Mouse (Mus musculus) intestine, postnatal 0 days (tissue): ENCODE data around the gene Nphp4. TPM values are rescaled to one million over a fixed set of nuclear protein-coding genes. Genes with fewer than 3 reads are reported as not detected.

ENCODE experiments used
- ATAC-seq: fragments of 200-750 bp; cut with Nextera tagmentation; 2 replicates; pipeline ENCODE4 v1.8.0; 2017; ENCODE audit warnings: mild to moderate bottlenecking, moderate TSS enrichment, moderate library complexity
- H3K27ac ChIP-seq: fragments of 300-500 bp; sonication (generic); 2 replicates; pipeline ENCODE4 v1.5.1; 2014; ENCODE audit warnings: mild to moderate bottlenecking, low read depth, low read length, moderate library complexity
- H3K27me3 ChIP-seq: fragments of 300-500 bp; sonication (generic); replicated peaks from 2 replicates; pipeline ENCODE4 v1.6.1; 2014; ENCODE audit warnings: low read length, mixed read lengths; ENCODE audit not compliant: control insufficient read depth, insufficient read depth
- H3K36me3 ChIP-seq: fragments of 300-500 bp; sonication (generic); 2 replicates; pipeline ENCODE4 v1.6.1; 2014; ENCODE audit warnings: mild to moderate bottlenecking, moderate library complexity; ENCODE audit not compliant: control insufficient read depth, insufficient read depth
- H3K4me1 ChIP-seq: fragments of 300-500 bp; sonication (generic); replicated peaks from 2 replicates; pipeline ENCODE4 v1.6.1; 2014; ENCODE audit warnings: antibody characterized with exemption, low read length, mixed read lengths; ENCODE audit not compliant: control insufficient read depth, insufficient read depth
- H3K4me2 ChIP-seq: fragments of 300-500 bp; sonication (generic); replicated peaks from 2 replicates; pipeline ENCODE4 v1.6.1; 2014; ENCODE audit warnings: low read depth, mild to moderate bottlenecking, moderate library complexity
- H3K4me3 ChIP-seq: fragments of 300-500 bp; sonication (generic); 2 replicates; pipeline ENCODE4 v1.5.1; 2014; ENCODE audit warnings: low read depth, low read length
- H3K9ac ChIP-seq: fragments of 300-500 bp; sonication (generic); 2 replicates; pipeline ENCODE4 v1.6.1; 2014; ENCODE audit warnings: mild to moderate bottlenecking, low read depth, low read length
- H3K9me3 ChIP-seq: fragments of 300-500 bp; sonication (generic); 2 replicates; pipeline ENCODE4 v1.6.1; 2016; ENCODE audit warnings: mixed run types; ENCODE audit not compliant: control insufficient read depth
- CTCF ChIP-seq: sonication (generic); IDR thresholded peaks from 2 replicates; pipeline ENCODE4 v1.5.1; 2016; ENCODE audit warnings: low read depth, mild to moderate bottlenecking, control low read depth, antibody characterized with exemption, moderate library complexity
- WGBS: fragments of 180-500 bp; shearing (Covaris S2); extraction: QIAGEN DNeasy Blood & Tissue Kit; methylation state at CpG from one replicate; pipeline ENCODE4 v1.1.7; 2014; 5-methylcytosine and 5-hydroxymethylcytosine counted together
- polyA plus RNA-seq: library from polyadenylated mRNA; unstranded; fragments of >200 nt; fragmentation: Nextera tagmentation; extraction: Ambion mirVana; gene quantifications from 2 replicates; pipeline ENCODE4 v1.2.1, GENCODE M21; 2015

The Nphp4 gene
- polyA plus RNA-seq, 1 experiment from 2014 or later, result 0.47 TPM

- Histone ChIP-seq H3K4me2 (no peak overlapping the region), H3K27me3 (no peaks in the 10 kb centered on the region), H3K9me3 (no peaks in the 10 kb centered on the region), H3K4me1 (no peaks in the 10 kb centered on the region), H3K9ac (no peak overlapping the region), H3K36me3 (no peaks in the 10 kb centered on the region), H3K27ac (no peak overlapping the region), H3K4me3 (no peak overlapping the region)
- no peak for TF ChIP-seq CTCF
- WGBS, result 91% methylated on average over 12 of the region's 12 CpGs
- ATAC-seq, result no peak
These were observed 22.4 kb upstream of the Nphp4 start for GRCm38 (mm10) chr4:152454153-152454552.

- Histone ChIP-seq H3K4me1 (no peaks in the 10 kb centered on the region), H3K36me3 (no peaks in the 10 kb centered on the region), H3K27ac (no peak overlapping the region), H3K9ac (no peak overlapping the region), H3K4me2 (no peak overlapping the region), H3K9me3 (no peaks in the 10 kb centered on the region), H3K4me3 (no peak overlapping the region), H3K27me3 (no peaks in the 10 kb centered on the region)
- WGBS, result 79% methylated on average over 18 of the region's 18 CpGs
- TF ChIP-seq CTCF, result no peak
- no peak for ATAC-seq
These were observed 19.9 kb upstream of the Nphp4 start for GRCm38 (mm10) chr4:152456609-152457008.

GRCm38 (mm10) chr4:152457673-152458072, 18.8 kb upstream of the Nphp4 start:
- H3K4me1 ChIP-seq, result no peaks in the 10 kb centered on the region
- H3K9me3 ChIP-seq, result no peaks in the 10 kb centered on the region
- no peak overlapping the region for H3K9ac ChIP-seq
- WGBS, result 90% methylated on average over 4 of the region's 4 CpGs
- no peaks in the 10 kb centered on the region for H3K36me3 ChIP-seq
- TF ChIP-seq CTCF, result no peak
- H3K27me3 ChIP-seq, result no peaks in the 10 kb centered on the region
- H3K4me2 ChIP-seq, result no peak overlapping the region
- no peak overlapping the region for H3K4me3 ChIP-seq
- no peak overlapping the region for H3K27ac ChIP-seq
- ATAC-seq, result no peak

DNA sequence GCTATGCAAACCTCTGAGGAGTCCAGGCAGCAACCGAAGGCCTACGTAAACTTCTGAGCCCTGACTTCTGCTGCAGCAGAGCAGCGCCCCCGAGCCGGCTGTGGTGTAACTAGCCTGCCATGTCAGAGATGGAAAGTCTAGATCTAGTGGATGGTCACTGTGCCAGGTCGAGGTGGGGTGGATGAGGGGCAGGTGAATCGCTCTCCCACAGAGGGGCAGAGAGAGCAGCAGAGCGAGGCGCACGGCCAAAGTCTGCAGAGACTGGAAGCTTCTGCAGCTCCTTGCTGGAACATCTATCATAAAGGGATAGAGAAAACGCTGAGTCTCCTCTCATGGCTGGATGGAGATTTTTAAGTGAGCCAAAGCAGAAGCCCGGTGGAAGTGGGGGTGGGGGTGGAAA, 14.0 kb upstream of the Nphp4 start:
- Histone ChIP-seq H3K36me3 (no peaks in the 10 kb centered on the region), H3K4me2 (no peak overlapping the region), H3K4me3 (no peak overlapping the region), H3K4me1 (no peaks in the 10 kb centered on the region), H3K9ac (no peak overlapping the region), H3K9me3 (no peaks in the 10 kb centered on the region), H3K27me3 (no peaks in the 10 kb centered on the region), H3K27ac (no peak overlapping the region)
- ATAC-seq, result no peak
- no peak for TF ChIP-seq CTCF
- 74% methylated on average over 12 of the region's 12 CpGs for WGBS

GRCm38 (mm10) chr4:152463147-152463546, 13.4 kb upstream of the Nphp4 start:
- TF ChIP-seq CTCF, result no peak
- Histone ChIP-seq H3K9ac (no peak overlapping the region), H3K4me2 (no peak overlapping the region), H3K9me3 (no peaks in the 10 kb centered on the region), H3K27ac (no peak overlapping the region), H3K4me3 (no peak overlapping the region), H3K4me1 (no peaks in the 10 kb centered on the region), H3K27me3 (no peaks in the 10 kb centered on the region), H3K36me3 (no peaks in the 10 kb centered on the region)
- 85% methylated on average over 9 of the region's 9 CpGs for WGBS
- ATAC-seq, result no peak

GRCm38 (mm10) chr4:152465116-152465515, 11.4 kb upstream of the Nphp4 start:
- no peak for ATAC-seq
- no peak overlapping the region for H3K4me3 ChIP-seq
- no peak overlapping the region for H3K27ac ChIP-seq
- no peaks in the 10 kb centered on the region for H3K36me3 ChIP-seq
- H3K27me3 ChIP-seq, result no peaks in the 10 kb centered on the region
- H3K4me1 ChIP-seq, result no peaks in the 10 kb centered on the region
- TF ChIP-seq CTCF, result no peak
- 41% methylated on average over 8 of the region's 8 CpGs for WGBS
- no peak overlapping the region for H3K9ac ChIP-seq
- no peaks in the 10 kb centered on the region for H3K9me3 ChIP-seq
- no peak overlapping the region for H3K4me2 ChIP-seq

DNA sequence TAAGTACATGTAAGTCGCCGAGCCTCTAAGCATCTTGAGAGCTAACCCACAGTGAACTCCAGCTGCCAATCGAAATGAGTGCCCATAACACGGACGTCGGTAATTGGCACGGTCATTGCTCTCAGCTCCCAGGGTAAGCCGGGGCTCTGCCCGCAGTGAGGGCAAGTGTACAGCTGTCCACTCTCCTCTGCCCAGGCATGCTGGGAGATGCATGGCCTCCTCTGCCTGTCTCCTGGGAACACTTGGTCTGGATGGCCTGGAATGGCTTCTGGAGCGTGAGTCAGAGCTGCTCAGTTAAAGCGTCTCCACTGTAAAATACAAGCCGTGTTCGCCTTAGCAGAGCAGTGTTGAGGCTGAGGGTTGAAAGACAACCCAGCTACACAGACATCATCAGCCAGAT, 9.9 kb upstream of the Nphp4 start:
- TF ChIP-seq CTCF, result no peak
- Histone ChIP-seq H3K27ac (no peak overlapping the region), H3K36me3 (no peaks in the 10 kb centered on the region), H3K4me1 (no peaks in the 10 kb centered on the region), H3K9ac (no peak overlapping the region), H3K4me3 (no peak overlapping the region), H3K4me2 (no peak overlapping the region), H3K27me3 (no peaks in the 10 kb centered on the region), H3K9me3 (no peaks in the 10 kb centered on the region)
- no peak for ATAC-seq
- 88% methylated on average over 13 of the region's 13 CpGs for WGBS
